Mouse (Mus musculus): Measurements from ENCODE around the gene Nono. TPM values are rescaled to one million over a fixed set of nuclear protein-coding genes. Genes with fewer than 3 reads are reported as not detected.
"Not testable (repeated sequence)": the region's sequence is repeated elsewhere in the genome, so short reads cannot be mapped to it uniquely, and the experiment has no call there.

Nono gene
- polyA plus RNA-seq, 1 experiment from 2014 or later, result 374 TPM

GRCm38 (mm10) chrX:101420700-101421095, 8.4 kb upstream of the Nono start, which contains the start of gene Zmym3:
TSS of gene Zmym3 (minus strand) at chrX:101420849.
- H3K4me1 ChIP-seq, result peaks cover 11% of the 10 kb centered on the region
- no peaks in the 10 kb centered on the region for H3K36me3 ChIP-seq
- H3K27me3 ChIP-seq, result no peaks in the 10 kb centered on the region
- ATAC-seq (ENCODE audit: insufficient number of reproducible peaks, low FRiP score, low TSS enrichment, low read depth), result no peak
- peak within 1 kb of the TSS; percentile 60 for H3K4me3 ChIP-seq (replicated peaks)
- no peak within 1 kb of the TSS for H3K9ac ChIP-seq
- H3K9me3 ChIP-seq (replicated peaks), result no peaks in the 10 kb centered on the region
- H3K4me2 ChIP-seq (replicated peaks), result peak within 1 kb of the TSS; percentile 57
- WGBS, result 30% methylated on average over 4 of the region's 4 CpGs
- H3K27ac ChIP-seq (replicated peaks), result peak within 1 kb of the TSS; percentile 74

- 77% methylated on average over 2 of the region's 2 CpGs for WGBS
- Histone ChIP-seq H3K9me3 (replicated peaks) (no peaks in the 10 kb centered on the region), H3K9ac (no peak overlapping the region), H3K4me1 (peaks cover 4% of the 10 kb centered on the region), H3K36me3 (no peaks in the 10 kb centered on the region), H3K27ac (replicated peaks) (no peak overlapping the region), H3K4me3 (replicated peaks) (no peak overlapping the region), H3K27me3 (no peaks in the 10 kb centered on the region), H3K4me2 (replicated peaks) (no peak overlapping the region)
- ATAC-seq (ENCODE audit: insufficient number of reproducible peaks, low FRiP score, low TSS enrichment, low read depth), result no peak
Observed at GRCm38 (mm10) chrX:101423462-101423861, 5.7 kb upstream of the Nono start.

GRCm38 (mm10) chrX:101427774-101428173, 1.3 kb upstream of the Nono start:
- Histone ChIP-seq H3K9me3 (replicated peaks) (no peaks in the 10 kb centered on the region), H3K4me2 (replicated peaks) (no peak overlapping the region), H3K36me3 (0 out of 2 replicates have a peak, but pooled peaks cover 6% of the 10 kb centered on the region), H3K27ac (replicated peaks) (no peak overlapping the region), H3K9ac (no peak overlapping the region), H3K4me1 (no peaks in the 10 kb centered on the region), H3K4me3 (replicated peaks) (no peak overlapping the region), H3K27me3 (no peaks in the 10 kb centered on the region)
- ATAC-seq (ENCODE audit: insufficient number of reproducible peaks, low FRiP score, low TSS enrichment, low read depth), result no peak
- WGBS, result 4% methylated on average over 1 of the region's 1 CpGs

DNA sequence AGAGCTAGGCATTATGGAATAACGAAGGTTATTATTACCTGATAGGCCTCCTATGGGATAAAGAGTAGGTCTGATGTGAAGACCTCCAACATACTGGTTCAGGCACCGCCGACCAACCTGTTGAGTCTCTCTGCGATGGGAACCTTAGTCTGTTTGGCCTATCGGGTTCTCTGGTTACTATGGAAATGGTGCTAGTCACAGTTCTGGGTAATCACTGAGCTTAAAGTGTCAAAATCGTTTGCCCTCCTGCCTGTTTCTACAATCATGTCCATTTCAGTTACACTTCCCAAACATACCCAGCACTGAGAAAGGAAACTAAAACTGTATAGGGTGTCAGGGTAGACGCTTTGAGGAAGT, 355 bp upstream of the Nono start:
- H3K4me3 ChIP-seq (replicated peaks), result peak overlapping the region; percentile 59
- H3K9me3 ChIP-seq (replicated peaks), result no peaks in the 10 kb centered on the region
- H3K4me1 ChIP-seq, result no peaks in the 10 kb centered on the region
- 0 out of 2 replicates have a peak, but pooled peaks cover 6% of the 10 kb centered on the region for H3K36me3 ChIP-seq
- ATAC-seq (ENCODE audit: insufficient number of reproducible peaks, low FRiP score, low TSS enrichment, low read depth), result no peak
- H3K27ac ChIP-seq (replicated peaks), result peak overlapping the region; percentile 91
- peak overlapping the region; percentile 44 for H3K4me2 ChIP-seq (replicated peaks)
- no peaks in the 10 kb centered on the region for H3K27me3 ChIP-seq
- peak overlapping the region; percentile 18; the same call in 1 of the 2 replicates for H3K9ac ChIP-seq
- 36% methylated on average over 7 of the region's 7 CpGs for WGBS

- 0 out of 2 replicates have a peak, but pooled peaks cover 6% of the 10 kb centered on the region for H3K36me3 ChIP-seq
- ATAC-seq (ENCODE audit: insufficient number of reproducible peaks, low FRiP score, low TSS enrichment, low read depth), result peak; percentile 45; the same call in 1 of the 2 replicates
- no peaks in the 10 kb centered on the region for H3K9me3 ChIP-seq (replicated peaks)
- WGBS, result 25% methylated on average over 14 of the region's 14 CpGs
- no peaks in the 10 kb centered on the region for H3K27me3 ChIP-seq
- peak overlapping the region; percentile 59 for H3K4me3 ChIP-seq (replicated peaks)
- H3K9ac ChIP-seq, result peak overlapping the region; percentile 51
- peak overlapping the region; percentile 91 for H3K27ac ChIP-seq (replicated peaks)
- H3K4me1 ChIP-seq, result no peaks in the 10 kb centered on the region
- H3K4me2 ChIP-seq (replicated peaks), result peak overlapping the region; percentile 44
Observed at GRCm38 (mm10) chrX:101429976-101430375, 858 bp downstream of the Nono start.

- no peaks in the 10 kb centered on the region for H3K9me3 ChIP-seq (replicated peaks)
- 63% methylated on average over 4 of the region's 4 CpGs for WGBS
- H3K4me1 ChIP-seq, result no peaks in the 10 kb centered on the region
- H3K27ac ChIP-seq (replicated peaks), result no peak within 1 kb of the TSS
- H3K36me3 ChIP-seq, result peaks cover 32% of the 10 kb centered on the region
- no peak within 1 kb of the TSS for H3K4me3 ChIP-seq (replicated peaks)
- no peak for ATAC-seq (ENCODE audit: insufficient number of reproducible peaks, low FRiP score, low TSS enrichment, low read depth)
- H3K4me2 ChIP-seq (replicated peaks), result no peak within 1 kb of the TSS
- no peak within 1 kb of the TSS for H3K9ac ChIP-seq
- no peaks in the 10 kb centered on the region; the same call in 1 of the 2 replicates for H3K27me3 ChIP-seq
Observed at GRCm38 (mm10) chrX:101448886-101449475, 19.9 kb downstream of the Nono start, which contains the start of gene Itgb1bp2. TSS of gene Itgb1bp2 (plus strand) at chrX:101449088.

- no peak for ATAC-seq (ENCODE audit: insufficient number of reproducible peaks, low FRiP score, low TSS enrichment, low read depth)
- no peaks in the 10 kb centered on the region; the same call in 1 of the 2 replicates for H3K27me3 ChIP-seq
Observed at GRCm38 (mm10) chrX:101451147-101451546, 22.0 kb downstream of the Nono start.

GRCm38 (mm10) chrX:101451591-101451990, 22.5 kb downstream of the Nono start:
- WGBS, result 72% methylated on average over 3 of the region's 3 CpGs
- H3K36me3 ChIP-seq, result peaks cover 16% of the 10 kb centered on the region; the same call in 1 of the 2 replicates
- H3K27ac ChIP-seq (replicated peaks), result no peak overlapping the region

More at GRCm38 (mm10) chrX:101451147-101451546, 22.0 kb downstream of the Nono start:
- Histone ChIP-seq H3K36me3 (peaks cover 20% of the 10 kb centered on the region; the same call in 1 of the 2 replicates), H3K4me1 (no peaks in the 10 kb centered on the region), H3K4me2 (replicated peaks) (no peak overlapping the region), H3K4me3 (replicated peaks) (no peak overlapping the region), H3K27ac (replicated peaks) (no peak overlapping the region), H3K9ac (no peak overlapping the region), H3K9me3 (replicated peaks) (no peaks in the 10 kb centered on the region)
- WGBS, result 61% methylated on average over 1 of the region's 1 CpGs

DNA sequence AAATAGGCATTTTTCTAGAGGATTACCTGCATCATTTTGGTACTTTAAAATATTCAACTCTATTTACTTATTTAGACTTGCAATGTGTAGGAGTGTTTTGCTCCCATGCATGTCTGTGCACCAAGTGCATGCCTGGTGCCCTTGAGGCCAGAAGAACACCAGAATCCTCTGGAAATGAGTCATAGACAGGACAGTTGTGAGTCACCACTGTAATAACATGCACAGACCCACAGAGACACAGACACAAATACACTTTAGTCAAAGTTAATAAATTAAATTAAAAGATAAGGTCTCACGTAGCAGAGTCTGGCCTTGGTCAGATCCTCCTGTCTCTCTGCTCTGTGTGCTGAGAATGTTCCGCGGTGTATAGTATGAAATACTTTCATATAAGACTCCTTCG, 43.1 kb downstream of the Nono start:
- H3K36me3 ChIP-seq, result no peaks in the 10 kb centered on the region
- no peak overlapping the region for H3K4me2 ChIP-seq (replicated peaks)
- no peak for ATAC-seq (ENCODE audit: insufficient number of reproducible peaks, low FRiP score, low TSS enrichment, low read depth)
- no peak overlapping the region for H3K27ac ChIP-seq (replicated peaks)
- WGBS, result 94% methylated on average over 4 of the region's 4 CpGs
- no peak overlapping the region for H3K4me3 ChIP-seq (replicated peaks)
- H3K27me3 ChIP-seq, result no peaks in the 10 kb centered on the region
- no peaks in the 10 kb centered on the region for H3K9me3 ChIP-seq (replicated peaks)
- no peaks in the 10 kb centered on the region for H3K4me1 ChIP-seq
- no peak overlapping the region for H3K9ac ChIP-seq

More at GRCm38 (mm10) chrX:101451591-101451990, 22.5 kb downstream of the Nono start:
- Histone ChIP-seq H3K4me3 (replicated peaks) (no peak overlapping the region), H3K9me3 (replicated peaks) (no peaks in the 10 kb centered on the region), H3K4me2 (replicated peaks) (no peak overlapping the region), H3K4me1 (no peaks in the 10 kb centered on the region), H3K27me3 (no peaks in the 10 kb centered on the region; the same call in 1 of the 2 replicates), H3K9ac (no peak overlapping the region)
- no peak for ATAC-seq (ENCODE audit: insufficient number of reproducible peaks, low FRiP score, low TSS enrichment, low read depth)

DNA sequence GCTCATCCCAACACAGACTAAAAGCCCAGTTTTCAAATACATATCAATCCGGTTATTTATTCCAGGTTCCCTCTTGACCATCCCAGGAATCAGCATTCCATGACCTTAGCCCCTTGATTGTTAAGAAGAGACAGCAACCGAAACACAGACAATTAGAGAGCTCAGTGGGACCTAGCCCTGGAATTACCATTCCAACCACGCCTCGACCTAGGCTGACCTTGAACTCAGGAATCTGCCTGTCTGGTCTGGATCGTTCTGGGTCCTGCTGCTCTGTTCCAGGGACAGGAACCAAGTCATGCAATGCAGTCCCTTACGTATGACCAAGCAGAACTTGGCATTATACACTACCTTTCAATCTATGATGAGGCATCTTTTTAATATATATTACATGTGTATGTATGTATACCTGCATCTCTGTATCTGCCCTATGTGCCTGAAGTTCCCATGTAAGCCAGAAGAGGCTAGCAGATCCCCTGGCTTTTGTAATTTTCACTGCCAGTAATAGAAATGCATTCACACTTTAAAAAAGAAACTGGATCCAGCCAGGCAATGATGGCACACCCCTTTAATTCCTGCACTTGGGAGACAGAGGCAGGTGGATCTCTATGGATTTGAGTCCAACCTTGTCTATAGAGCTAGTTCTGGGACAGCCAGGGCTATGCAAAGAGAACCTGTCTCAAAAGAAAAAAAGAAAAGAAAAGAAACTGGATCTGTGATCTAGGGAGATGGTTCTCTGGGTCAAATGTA, 52.7 kb downstream of the Nono start:
- Histone ChIP-seq H3K9ac (no peak overlapping the region), H3K27ac (replicated peaks) (no peak overlapping the region), H3K9me3 (replicated peaks) (no peaks in the 10 kb centered on the region), H3K36me3 (no peaks in the 10 kb centered on the region), H3K4me3 (replicated peaks) (no peak overlapping the region), H3K4me2 (replicated peaks) (no peak overlapping the region), H3K27me3 (peaks cover 3% of the 10 kb centered on the region; the same call in 1 of the 2 replicates), H3K4me1 (no peaks in the 10 kb centered on the region)
- WGBS, result 73% methylated on average over 6 of the region's 6 CpGs
- no peak for ATAC-seq (ENCODE audit: insufficient number of reproducible peaks, low FRiP score, low TSS enrichment, low read depth)

DNA sequence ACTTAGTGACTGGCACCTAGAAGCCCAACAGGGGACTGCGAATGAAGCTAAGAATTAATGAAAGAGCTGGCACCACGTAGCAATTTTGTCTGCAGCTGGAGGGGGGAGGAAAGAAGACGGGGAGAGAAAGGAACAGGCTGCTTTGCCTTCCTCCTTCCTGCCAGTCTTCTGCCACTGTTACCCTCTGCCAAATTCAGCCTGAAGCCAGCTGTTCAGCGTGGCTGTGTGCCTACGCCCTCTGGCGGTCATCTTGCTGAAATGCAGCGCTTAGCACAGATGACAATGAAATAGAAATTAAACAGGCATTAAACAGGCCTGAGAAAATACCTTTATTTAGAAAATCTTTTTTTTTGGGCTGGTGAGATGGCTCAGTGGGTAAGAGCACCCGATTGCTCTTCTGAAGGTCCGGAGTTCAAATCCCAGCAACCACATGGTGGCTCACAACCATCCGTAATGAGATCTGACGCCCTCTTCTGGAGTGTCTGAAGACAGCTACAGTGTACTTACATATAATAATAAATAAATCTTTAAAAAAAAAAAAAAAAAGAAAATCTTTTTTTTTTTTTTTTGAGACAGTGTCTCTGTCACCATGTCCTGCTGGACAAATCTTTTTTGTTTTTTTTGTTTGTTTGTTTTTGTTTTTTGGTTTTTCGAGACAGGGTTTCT, 57.5 kb downstream of the Nono start:
- H3K9me3 ChIP-seq (replicated peaks); H3K9ac ChIP-seq; H3K27me3 ChIP-seq; H3K36me3 ChIP-seq; H3K27ac ChIP-seq (replicated peaks); H3K4me1 ChIP-seq; H3K4me2 ChIP-seq (replicated peaks); H3K4me3 ChIP-seq (replicated peaks); ATAC-seq (ENCODE audit: insufficient number of reproducible peaks, low FRiP score, low TSS enrichment, low read depth): not testable (repeated sequence)
- WGBS, result 19% methylated on average over 10 of the region's 12 CpGs

Data from embryonic facial prominence, embryonic 15.5 days (tissue).